Mouse (Mus musculus) v-Abl transformed pro-B cells (cell line): ENCODE results near the gene Cttnbp2nl.

Source experiments
- in situ Hi-C, 2 experiments: fragments of 400-800 bp; cut with MboI; formaldehyde crosslinking; loops; one replicate each; pipeline ENCODE4 v1.15.1; 2025; ENCODE audit not compliant: unreplicated experiment in 2 of 2

Gene Cttnbp2nl

DNA sequence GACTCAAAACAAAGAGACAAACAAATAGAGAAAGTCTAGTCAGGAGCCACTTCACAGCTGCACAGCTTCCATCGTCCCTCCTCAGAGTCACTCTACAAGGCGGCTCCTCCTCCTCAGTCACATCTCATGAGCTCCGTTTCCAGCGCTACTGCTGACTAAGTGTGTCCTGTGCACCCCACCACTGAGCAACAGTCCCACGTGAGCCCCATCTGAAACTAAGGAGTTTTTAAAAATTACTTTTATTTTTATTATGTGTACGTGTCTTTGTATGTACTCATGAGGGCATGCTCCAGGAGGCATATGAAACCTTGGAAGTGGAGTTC lies 34.2 kb downstream of the Cttnbp2nl start:
- in situ Hi-C loops: no loop called here

DNA sequence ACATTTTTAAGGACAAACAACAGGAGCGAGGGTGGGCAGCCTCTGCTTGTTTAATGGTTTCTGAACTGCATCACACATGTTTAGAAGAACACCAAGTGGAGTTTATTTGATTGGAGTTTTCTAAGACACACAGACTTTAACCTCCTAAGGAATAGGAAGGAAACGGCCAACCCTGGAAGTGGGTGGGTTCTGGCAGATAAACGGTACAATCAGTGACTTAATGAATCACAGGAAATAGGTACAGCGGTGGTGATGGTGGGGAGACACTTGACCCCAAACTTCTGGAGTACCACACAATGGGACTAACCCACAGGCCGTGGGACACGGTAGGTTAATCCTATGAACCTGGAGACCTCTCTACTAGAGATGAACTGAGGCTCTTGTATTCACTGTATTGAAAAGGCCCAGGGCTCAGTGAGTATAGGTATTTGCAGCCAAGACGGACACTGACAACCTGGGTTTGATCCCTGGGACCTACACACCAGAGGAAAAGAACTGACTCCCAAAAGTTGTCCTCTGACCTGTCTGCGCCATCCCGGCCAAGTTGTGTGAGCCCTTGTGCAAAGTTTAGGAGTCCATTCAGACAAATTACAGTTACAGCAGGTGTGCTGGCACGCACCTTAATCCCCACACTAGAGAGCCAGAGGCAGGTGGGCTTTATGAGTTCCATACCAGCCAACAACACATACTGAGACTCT lies 34.7 kb downstream of the Cttnbp2nl start:
- in situ Hi-C loops: no loop called here

DNA sequence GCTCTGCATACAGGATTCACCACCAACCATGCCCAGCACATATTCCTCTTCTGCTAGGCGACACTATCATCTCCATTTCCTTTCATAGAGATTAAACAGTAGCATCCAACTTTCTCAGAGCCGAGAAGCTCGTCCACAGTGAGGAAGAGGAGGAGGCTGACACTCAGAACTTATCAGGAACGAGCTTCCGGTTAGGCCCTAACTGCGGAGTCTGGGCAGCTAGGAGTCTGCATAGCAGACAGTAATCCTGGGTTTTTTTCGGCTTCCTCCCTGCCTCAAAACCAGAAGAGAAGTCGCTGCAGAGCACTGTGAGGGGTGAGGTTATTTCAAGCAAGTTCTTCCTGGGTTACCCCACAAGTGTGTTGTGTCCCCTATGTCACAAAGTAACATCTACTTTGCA lies 35.6 kb downstream of the Cttnbp2nl start:
- in situ Hi-C loops: no loop called here

- in situ Hi-C loops: no loop called here
Observed at GRCm38 (mm10) chr3:105016204-105016603, 36.7 kb downstream of the Cttnbp2nl start.

DNA sequence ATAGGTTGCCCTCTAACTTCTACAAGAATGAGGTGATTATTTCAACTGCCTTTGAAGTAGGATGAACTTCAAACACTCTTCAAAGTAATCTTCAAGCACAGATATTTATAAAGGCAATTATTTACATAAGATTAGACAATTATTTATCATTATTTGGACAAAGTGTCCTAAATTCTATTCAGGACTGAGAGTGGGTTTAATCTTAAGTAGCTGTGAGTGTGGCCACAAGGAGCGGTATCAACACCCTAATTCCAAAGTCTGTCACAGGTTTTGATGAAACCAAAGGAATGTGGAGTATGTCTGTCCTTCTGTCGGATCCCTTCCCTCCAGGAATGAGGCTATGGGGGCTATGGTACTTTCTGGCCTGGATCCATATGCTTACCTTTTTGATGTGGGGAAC lies 38.0 kb downstream of the Cttnbp2nl start:
- in situ Hi-C loops: no loop called here

DNA sequence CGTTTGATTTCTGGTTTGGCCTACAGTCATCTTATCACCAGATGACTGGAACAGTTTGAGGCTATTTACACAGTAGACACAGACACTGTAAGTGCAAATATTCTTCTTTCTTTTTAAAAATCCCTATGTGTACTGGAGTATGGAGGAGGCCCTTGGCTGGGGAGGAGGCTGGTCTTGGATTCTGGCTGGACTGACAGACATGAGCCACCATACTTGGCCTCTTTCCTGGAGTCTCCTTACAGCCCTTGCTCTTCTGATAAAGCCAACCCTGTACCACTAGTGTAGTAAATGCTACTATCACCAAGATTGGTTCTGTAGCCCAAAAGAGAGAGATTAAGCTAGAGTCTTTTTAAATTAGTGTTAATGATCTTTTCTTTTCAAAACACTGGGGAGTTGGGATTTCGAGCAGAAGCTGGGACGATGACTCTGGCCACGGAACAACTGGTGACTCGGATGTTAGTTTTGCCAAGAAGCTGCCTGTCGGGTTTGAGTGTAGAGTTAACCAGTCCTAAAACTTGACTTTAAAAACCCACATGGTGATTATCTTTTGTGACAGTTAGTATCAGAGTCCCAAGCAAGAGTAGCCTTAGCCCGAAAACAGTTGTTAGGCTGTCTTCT lies 40.1 kb downstream of the Cttnbp2nl start:
- in situ Hi-C loops: no loop called here

DNA sequence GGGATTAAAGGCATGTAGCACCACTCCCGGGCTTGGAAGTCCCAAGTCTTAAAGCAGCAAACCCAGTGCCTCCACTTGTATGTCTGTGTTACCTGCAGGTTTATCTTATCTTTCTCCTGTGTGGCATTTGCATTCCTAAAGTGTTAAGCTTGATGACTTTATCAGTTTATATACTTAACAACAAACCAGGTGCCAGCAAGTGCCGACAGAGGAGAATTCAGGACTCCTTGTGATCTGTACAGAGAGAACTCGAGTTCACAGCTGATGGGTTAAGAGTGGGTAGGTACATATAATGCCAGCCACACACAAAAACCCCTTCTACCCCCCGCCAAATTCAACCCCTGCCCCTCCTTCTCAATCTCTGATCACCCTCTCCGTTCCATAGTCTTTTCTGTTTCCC lies 41.1 kb downstream of the Cttnbp2nl start:
- in situ Hi-C loops: no loop called here

DNA sequence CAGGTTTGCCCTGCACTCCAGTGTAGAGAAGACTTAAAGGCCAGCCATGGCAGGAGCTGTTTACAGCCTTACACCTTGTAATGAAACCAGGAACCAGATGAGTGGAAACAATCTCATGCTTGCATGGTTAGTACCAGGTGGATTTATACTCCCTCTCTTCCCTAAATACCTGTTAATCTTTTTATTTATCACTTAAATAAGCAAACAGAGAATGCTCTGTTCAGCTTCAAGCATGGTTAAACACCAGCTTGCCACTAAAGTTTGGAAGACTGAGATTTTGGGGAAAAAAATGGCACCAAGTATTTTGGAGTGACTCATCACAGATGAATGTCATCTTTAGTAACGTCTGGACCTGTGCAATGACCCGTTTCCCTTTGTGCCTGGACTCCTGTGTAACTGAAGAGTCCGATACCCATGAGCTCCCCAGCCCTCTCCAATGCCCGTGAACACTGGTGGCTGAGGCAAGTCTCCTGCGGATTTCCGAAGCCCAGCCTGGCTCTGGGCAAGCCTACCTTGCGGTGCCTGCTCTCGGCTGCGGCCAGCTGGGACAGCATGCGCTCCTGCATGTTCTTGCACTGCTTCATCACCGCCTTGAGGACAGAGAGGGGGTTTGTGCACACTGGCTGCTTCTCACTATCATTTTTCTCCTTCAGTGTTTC lies 42.1 kb downstream of the Cttnbp2nl start:
- in situ Hi-C loops: no loop called here

DNA sequence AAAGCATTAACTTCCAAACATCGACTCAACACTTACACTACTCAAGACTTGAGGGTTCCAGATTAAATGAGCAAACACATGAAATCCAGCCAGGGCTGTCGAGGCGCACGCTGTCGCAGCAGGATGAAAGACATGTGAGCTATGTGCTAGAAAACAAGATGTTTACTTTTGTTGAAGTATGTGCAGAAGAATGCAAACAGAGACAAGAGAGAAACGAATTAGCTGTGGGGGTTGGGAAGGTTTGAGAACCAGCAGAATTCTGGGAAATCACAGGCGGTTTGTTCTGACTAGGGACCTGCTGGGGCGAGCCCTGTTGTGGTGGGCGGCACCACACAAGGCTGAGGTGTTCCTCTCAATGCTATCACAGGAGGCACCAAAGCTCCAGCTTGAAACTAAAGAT lies 44.9 kb downstream of the Cttnbp2nl start:
- in situ Hi-C loops: no loop called here

DNA sequence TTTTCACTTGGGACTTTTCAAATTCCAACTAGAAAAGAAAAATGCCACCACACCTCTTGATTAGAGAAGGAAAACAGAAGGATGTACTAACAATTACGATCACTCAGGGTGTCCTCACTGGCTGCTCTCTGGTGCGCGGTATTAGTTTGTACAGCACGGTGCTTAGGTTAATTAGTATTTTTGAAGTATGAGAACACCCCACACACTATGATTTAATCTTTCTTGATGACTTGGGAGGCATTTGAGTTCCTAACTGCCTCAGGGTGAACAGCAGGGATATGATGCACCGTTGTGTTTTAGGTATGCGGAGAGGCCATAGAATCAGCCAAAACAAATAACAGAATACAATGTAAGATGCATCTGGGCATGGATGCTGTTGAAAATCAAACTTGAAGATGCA lies 46.8 kb downstream of the Cttnbp2nl start:
- in situ Hi-C loops: no loop called here

DNA sequence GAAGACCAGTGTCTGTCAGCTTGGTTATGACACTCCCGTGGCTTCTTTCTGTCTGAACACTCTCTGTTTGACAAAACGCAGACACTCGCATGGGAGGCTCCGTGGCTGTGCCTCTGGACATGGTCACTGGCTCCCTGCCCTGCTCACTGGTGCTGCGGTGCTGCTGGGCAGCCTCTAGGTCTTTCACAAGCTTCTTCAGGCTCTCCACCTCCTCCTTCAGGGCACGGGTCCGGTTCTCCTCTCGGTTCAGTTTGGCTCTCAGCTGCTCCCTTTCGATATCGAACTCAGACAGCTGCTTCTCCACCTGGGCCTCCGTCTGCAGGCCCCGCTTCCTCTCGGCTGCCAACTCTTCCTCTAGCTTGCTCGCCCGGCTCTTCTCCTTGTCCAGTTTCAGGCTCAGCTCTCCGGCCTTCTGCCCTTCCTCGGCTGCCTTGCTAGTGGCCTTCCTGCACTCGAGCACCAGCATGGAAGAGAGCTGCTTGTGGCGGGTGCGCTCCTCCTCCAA lies 47.3 kb downstream of the Cttnbp2nl start:
- in situ Hi-C loops: no loop called here

DNA sequence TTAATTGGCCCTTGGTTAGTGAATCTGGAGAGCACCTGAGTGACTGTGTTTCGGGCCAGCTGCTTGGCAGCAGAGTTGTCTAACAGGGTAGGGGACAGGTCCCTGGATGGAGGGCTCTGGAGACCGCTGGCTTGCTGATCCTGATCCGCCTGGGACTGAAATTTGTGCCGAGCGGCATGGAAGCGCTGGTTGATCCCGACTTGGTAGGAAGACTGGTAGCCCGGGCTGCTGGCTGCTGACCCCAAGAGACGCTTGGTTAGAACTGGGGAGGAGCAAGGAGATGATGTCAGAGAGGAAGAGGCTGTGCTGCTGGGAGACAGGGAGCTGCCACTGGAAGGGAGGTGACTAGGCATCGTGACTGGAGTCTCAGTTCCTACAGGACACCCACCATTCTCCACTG lies 47.9 kb downstream of the Cttnbp2nl start:
- in situ Hi-C loops: no loop called here

- in situ Hi-C loops: no loop called here
Observed at GRCm38 (mm10) chr3:105003960-105004463, 48.9 kb downstream of the Cttnbp2nl start.

DNA sequence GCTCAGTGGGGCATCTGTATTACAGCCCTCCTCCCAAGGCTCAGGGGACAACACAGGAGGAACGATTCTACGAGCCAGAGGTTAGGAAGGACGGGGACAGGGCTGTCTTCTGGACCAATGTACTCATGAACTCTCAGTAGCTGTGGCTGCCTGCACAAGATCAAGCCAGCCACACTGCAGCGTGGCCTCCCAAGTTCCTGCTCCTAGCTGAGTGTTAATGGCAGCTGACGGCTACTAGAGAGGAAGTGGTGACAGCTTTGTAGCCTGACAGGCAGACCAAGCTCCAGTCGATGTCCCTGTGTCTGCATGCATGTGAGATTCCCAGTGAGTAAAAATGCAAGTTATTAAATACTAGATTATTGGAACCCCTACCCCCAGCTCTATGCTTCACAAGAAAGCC lies 51.6 kb downstream of the Cttnbp2nl start:
- in situ Hi-C loops: no loop called here

- in situ Hi-C loops: no loop called here
Observed at GRCm38 (mm10) chr3:105000561-105000960, 52.4 kb downstream of the Cttnbp2nl start.

- in situ Hi-C loops: no loop called here
Observed at GRCm38 (mm10) chr3:104997563-104997962, 55.4 kb downstream of the Cttnbp2nl start.

- in situ Hi-C loops: no loop called here
Observed at GRCm38 (mm10) chr3:104995707-104996106, 57.2 kb downstream of the Cttnbp2nl start.

- in situ Hi-C loops: loop anchor here in 1 of 2 experiments (5.0 kb wide), 1 partner anchor 1453 kb away; no protein-coding TSS in a partner anchor
Observed at GRCm38 (mm10) chr3:104994415-104994841, 58.5 kb downstream of the Cttnbp2nl start.

- in situ Hi-C loops: loop anchor here in 1 of 2 experiments (5.0 kb wide), 1 partner anchor 1454 kb away; no protein-coding TSS in a partner anchor
Observed at GRCm38 (mm10) chr3:104993800-104994199, 59.1 kb downstream of the Cttnbp2nl start.

DNA sequence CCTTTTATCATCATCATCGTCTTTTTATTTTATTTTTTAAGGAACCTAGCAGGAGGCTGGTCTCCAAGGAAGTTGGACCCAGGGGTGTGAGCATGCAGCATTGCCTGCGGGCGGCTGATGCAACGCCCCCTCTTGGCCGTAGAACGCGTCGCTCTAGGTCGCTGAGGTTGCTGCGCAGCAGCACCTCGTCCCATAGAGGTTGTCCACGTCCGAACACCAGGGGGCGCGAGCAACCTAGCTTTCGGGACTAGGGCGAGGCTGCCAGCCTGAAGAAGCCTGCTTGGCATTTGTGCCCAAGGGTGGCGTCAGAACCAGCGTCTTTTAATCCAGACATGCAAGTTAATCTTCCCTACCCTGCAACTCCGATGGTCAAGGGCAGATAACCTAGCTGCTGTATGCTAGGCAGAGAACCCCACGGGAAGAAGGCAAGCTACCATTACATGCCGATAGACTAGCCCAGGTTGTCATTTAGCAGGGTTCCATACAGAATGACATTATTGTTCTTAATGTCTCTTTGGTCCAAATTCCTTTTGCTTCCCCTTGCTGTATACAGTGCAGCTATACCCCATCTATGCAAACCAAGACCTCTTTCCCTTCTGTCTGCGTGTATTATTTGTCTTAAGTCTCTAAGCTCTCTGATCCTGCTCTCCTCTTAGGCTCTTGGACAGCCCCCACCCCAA lies 60.1 kb downstream of the Cttnbp2nl start:
- in situ Hi-C loops: loop anchor here in 1 of 2 experiments (5.0 kb wide), 1 partner anchor 1454 kb away; no protein-coding TSS in a partner anchor

DNA sequence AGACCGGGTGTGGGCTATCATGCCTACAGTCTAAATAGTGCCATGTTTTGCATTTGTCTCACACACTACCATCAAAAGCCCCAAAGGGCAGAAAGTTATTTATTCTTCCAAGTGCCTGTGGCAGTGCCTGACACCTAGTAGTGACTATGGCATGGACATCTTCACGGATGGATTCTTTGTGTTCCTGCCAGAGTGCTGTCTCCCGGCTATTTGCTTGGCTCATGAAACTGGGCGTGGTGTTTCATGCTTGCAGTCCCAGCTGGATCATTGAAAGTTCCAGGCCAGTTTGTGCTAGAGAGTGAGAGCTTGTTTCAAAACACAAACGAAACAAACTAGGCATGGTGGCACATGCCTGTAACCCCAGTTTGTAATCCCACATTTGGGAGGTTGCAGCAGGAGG lies 61.2 kb downstream of the Cttnbp2nl start:
- in situ Hi-C loops: loop anchor here in 1 of 2 experiments (5.0 kb wide), 1 partner anchor 1456 kb away; no protein-coding TSS in a partner anchor
